Mouse (Mus musculus) hindbrain, embryonic 16.5 days (tissue): Measurements from ENCODE around the gene Capns1. TPM values are rescaled to one million over a fixed set of nuclear protein-coding genes. Genes with fewer than 3 reads are reported as not detected.
"Not testable (repeated sequence)": the region's sequence is repeated elsewhere in the genome, so short reads cannot be mapped to it uniquely, and the experiment has no call there.

Source experiments
- ATAC-seq: fragments of 200-750 bp; cut with Nextera tagmentation; 2 replicates; pipeline ENCODE4 v1.8.0; 2017; ENCODE audit warnings: moderate TSS enrichment, moderate library complexity
- H3K27ac ChIP-seq: fragments of 300-500 bp; sonication (generic); 2 replicates; pipeline ENCODE4 v1.5.1; 2014; ENCODE audit warnings: low read depth, mild to moderate bottlenecking, control low read depth, low read length, moderate library complexity
- H3K27me3 ChIP-seq: fragments of 300-500 bp; sonication (generic); replicated peaks from 2 replicates; pipeline ENCODE4 v1.6.1; 2014; ENCODE audit warnings: low read length; ENCODE audit not compliant: control insufficient read depth, insufficient read depth
- H3K36me3 ChIP-seq: fragments of 300-500 bp; sonication (generic); 2 replicates; pipeline ENCODE4 v1.6.1; 2014; ENCODE audit warnings: mild to moderate bottlenecking, low read length, moderate library complexity, mixed read lengths; ENCODE audit not compliant: control insufficient read depth, insufficient read depth
- H3K4me1 ChIP-seq: fragments of 300-500 bp; sonication (generic); 2 replicates; pipeline ENCODE4 v1.6.1; 2014; ENCODE audit warnings: low read depth, low read length; ENCODE audit not compliant: control insufficient read depth, insufficient read depth
- H3K4me2 ChIP-seq: fragments of 300-500 bp; sonication (generic); 2 replicates; pipeline ENCODE4 v1.6.1; 2014; ENCODE audit warnings: mild to moderate bottlenecking, low read length, control low read depth, moderate library complexity
- H3K4me3 ChIP-seq: fragments of 300-500 bp; sonication (generic); 2 replicates; pipeline ENCODE4 v1.5.1; 2014; ENCODE audit warnings: mild to moderate bottlenecking, low read length, control low read depth, moderate library complexity
- H3K9ac ChIP-seq: fragments of 300-500 bp; sonication (generic); 2 replicates; pipeline ENCODE4 v1.6.1; 2014; ENCODE audit warnings: low read depth, mild to moderate bottlenecking, control low read depth, low read length, moderate library complexity
- H3K9me3 ChIP-seq: fragments of 300-500 bp; sonication (generic); 2 replicates; pipeline ENCODE4 v1.6.1; 2014; ENCODE audit warnings: mild to moderate bottlenecking, low read length, moderate library complexity; ENCODE audit not compliant: control insufficient read depth
- WGBS: fragments of 180-500 bp; shearing (Covaris S2); extraction: QIAGEN DNeasy Blood & Tissue Kit; methylation state at CpG from one replicate; pipeline ENCODE4 v1.1.7; 2014; 5-methylcytosine and 5-hydroxymethylcytosine counted together
- polyA plus RNA-seq: library from polyadenylated mRNA; unstranded; fragments of >200 nt; fragmentation: Nextera tagmentation; extraction: Ambion mirVana; gene quantifications from 2 replicates; pipeline ENCODE4 v1.2.1, GENCODE M21; 2015

Capns1 gene
- polyA plus RNA-seq, 1 experiment from 2014 or later: 94.7 TPM

DNA sequence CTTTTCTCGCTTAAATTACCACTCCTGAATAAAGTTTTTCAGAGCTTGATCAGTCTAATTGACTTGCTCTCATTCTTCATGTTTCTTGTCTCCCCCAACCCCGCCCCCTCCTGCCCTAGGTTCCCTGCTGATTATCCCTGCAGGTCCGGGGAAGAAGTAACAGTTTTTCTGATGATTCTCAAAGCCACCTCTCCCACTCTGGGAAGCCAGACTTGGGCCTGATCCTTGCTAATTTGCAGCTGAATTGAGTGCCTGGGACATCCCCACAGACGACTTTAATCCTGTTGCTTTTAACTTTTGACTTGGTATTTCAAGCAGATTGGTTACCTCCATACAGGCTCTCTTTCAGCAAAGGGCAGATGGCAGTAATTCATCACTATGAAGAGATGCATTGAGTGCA lies 12.4 kb upstream of the Capns1 start:
- Histone ChIP-seq H3K9me3 (no peaks in the 10 kb centered on the region), H3K4me1 (no peaks in the 10 kb centered on the region), H3K4me3 (no peak overlapping the region), H3K27ac (no peak overlapping the region), H3K36me3 (no peaks in the 10 kb centered on the region), H3K4me2 (no peak overlapping the region), H3K9ac (no peak overlapping the region), H3K27me3 (no peaks in the 10 kb centered on the region)
- 22% methylated on average over 4 of the region's 4 CpGs for WGBS
- no peak for ATAC-seq

DNA sequence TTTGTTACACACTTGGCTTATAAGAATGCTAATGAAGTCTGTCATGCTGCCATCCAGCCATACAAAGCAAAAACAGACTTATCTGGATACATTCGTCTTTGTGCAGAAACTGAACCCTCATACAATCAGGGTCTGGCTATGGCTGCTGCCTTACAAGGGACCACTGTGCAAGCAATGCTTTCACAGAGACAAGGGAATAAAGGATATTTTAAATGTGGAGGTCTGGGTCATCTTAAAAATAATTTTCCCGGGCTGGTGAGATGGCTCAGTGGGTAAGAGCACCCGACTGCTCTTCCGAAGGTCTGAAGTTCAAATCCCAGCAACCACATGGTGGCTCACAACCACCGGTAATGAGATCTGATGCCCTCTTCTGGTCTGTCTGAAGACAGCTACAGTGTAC lies 7.8 kb upstream of the Capns1 start:
- not testable (repeated sequence) for ATAC-seq, H3K27ac ChIP-seq, H3K36me3 ChIP-seq, H3K4me3 ChIP-seq, H3K9ac ChIP-seq, H3K4me2 ChIP-seq, H3K4me1 ChIP-seq, H3K9me3 ChIP-seq, H3K27me3 ChIP-seq
- WGBS: 63% methylated on average over 5 of the region's 5 CpGs

DNA sequence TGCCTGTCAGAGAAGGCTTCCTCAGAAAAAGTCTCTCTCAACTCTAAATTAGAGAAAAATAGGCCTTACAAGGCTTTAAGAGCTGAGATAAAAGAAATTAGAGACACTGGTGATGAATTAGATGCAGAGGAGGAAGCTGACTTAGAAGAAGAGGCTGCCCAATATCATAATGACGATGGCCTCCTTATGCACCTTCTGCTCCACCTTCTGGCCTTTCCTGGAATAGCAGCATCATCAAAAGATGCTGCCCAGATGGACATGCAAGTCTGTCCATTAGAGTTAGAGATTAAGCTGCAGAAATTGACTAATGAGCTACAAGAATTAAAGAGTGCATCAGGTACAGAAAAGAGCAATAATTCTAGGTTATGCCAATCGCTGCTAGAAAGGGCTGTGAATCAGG lies 6.8 kb upstream of the Capns1 start:
- H3K9me3 ChIP-seq: no peaks in the 10 kb centered on the region
- no peak for ATAC-seq
- H3K36me3 ChIP-seq: no peaks in the 10 kb centered on the region
- H3K27ac ChIP-seq: no peak overlapping the region
- no peaks in the 10 kb centered on the region for H3K27me3 ChIP-seq
- no peak overlapping the region for H3K9ac ChIP-seq
- H3K4me1 ChIP-seq: no peaks in the 10 kb centered on the region
- 7% methylated on average over 2 of the region's 2 CpGs for WGBS
- no peak overlapping the region for H3K4me2 ChIP-seq
- no peak overlapping the region for H3K4me3 ChIP-seq

DNA sequence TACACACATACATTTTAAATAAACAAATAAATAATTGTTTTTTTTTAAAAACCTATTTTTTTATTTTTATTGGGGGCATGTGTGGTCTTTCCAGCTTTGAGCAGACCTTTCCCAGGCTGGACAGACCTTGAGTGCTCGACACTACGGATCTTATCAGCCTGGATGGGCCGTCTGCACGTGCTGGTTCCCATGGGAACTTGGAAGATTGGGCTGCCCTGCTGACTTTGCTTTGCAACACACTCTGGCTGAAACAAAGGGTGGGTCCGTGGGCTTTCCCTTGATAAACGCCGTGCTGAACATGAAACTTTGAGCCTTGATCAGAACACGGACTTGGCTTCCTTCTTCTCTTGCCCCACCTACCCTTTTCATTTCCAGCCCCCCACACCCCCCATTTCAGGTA lies 5.8 kb upstream of the Capns1 start:
- ATAC-seq: peak; percentile 41; the same call in 1 of the 2 replicates
- H3K9ac ChIP-seq: no peak overlapping the region; the same call in 1 of the 2 replicates
- no peaks in the 10 kb centered on the region for H3K9me3 ChIP-seq

DNA sequence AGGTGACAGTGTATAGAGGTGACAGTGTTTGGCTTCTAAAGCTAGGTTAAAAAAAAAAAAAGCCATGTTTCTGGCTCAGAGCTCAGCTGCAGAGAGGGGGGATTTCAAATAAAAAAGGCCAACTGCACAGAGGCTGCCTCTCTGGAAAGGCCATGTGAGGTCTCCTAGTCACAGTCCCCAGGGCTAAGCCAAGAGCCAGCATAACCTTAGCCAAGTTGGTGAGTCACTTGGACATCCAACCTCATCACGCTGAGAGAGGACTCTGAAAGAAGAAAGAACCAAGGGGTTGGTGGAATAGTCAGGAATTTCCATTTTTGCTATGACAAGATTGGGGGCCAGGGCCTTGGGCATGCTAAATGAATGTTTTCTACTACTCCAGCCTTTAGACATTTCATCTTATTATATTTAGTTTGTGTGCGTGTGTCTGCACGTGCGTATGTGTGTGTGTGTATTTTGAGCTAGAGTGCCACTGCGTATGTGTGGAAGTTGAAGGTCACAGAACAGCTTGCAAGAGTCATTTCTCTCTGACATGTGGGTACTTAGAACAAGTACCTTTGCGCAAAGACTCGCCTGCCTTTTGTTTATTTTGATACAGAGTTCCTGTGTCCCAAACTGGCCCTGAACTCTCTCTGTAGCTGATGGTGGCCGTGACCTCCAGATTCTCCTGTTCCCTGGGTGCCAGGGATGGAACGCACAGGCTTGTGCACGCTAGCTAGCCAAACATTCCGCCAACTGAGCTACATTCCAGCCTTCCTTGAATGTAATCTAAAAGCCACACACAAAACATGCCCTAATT lies 4.5 kb upstream of the Capns1 start:
- H3K27ac ChIP-seq: no peak overlapping the region
- no peak overlapping the region for H3K4me3 ChIP-seq
- 81% methylated on average over 11 of the region's 11 CpGs for WGBS
- no peaks in the 10 kb centered on the region for H3K9me3 ChIP-seq
- H3K9ac ChIP-seq: no peak overlapping the region
- no peak for ATAC-seq
- no peaks in the 10 kb centered on the region for H3K36me3 ChIP-seq
- no peak overlapping the region for H3K4me2 ChIP-seq
- no peaks in the 10 kb centered on the region for H3K27me3 ChIP-seq
- peaks cover 6% of the 10 kb centered on the region for H3K4me1 ChIP-seq

More for the DNA sequence above, 5.8 kb upstream of the Capns1 start:
- 17% methylated on average over 8 of the region's 8 CpGs for WGBS
- no peak overlapping the region for H3K4me3 ChIP-seq
- H3K36me3 ChIP-seq: no peaks in the 10 kb centered on the region
- H3K4me1 ChIP-seq: no peaks in the 10 kb centered on the region
- H3K27me3 ChIP-seq: no peaks in the 10 kb centered on the region
- H3K4me2 ChIP-seq: no peak overlapping the region
- no peak overlapping the region for H3K27ac ChIP-seq

DNA sequence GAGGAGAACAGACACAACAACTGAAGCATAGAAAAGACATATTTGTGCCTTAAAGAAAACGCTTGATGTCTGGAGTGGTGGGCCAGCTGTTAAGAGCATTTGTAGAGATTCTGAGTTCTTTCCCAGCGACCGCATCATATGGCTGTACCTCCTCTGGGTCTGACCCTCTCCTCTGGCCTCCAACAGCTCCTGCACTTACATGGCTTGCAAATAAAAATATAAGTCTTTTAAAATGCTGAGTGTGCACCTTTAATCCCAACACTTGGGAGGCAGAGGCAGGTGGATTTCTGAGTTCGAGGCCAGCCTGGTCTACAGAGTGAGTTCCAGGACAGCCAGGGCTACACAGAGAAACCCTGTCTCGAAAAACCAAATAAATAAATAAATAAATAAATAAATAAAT lies 2.0 kb upstream of the Capns1 start:
- not testable (repeated sequence) for H3K9me3 ChIP-seq, H3K4me3 ChIP-seq, H3K4me1 ChIP-seq, H3K9ac ChIP-seq, H3K36me3 ChIP-seq, H3K27me3 ChIP-seq, H3K27ac ChIP-seq, ATAC-seq, H3K4me2 ChIP-seq
- 87% methylated on average over 5 of the region's 5 CpGs for WGBS

DNA sequence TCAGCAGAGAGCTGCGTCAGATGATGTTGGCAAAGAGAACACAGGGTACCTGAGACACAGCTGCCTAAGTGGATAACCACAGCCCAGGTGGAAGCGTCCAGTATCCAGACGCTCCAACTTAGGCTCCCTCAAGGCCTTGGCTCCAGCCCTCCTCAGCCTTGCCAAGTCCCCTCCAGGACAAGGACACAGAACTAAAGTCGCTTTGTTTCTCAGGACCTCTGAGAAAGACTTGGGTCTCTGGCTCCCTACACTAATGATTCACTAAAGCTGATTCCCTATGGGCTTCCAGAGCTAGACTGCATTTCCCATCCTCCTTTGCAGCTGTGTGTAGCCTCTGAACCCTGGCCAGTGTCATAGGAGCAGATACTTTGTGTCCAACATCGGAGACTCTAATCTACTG lies 1.6 kb upstream of the Capns1 start:
- no peak overlapping the region for H3K27ac ChIP-seq
- no peak for ATAC-seq

DNA sequence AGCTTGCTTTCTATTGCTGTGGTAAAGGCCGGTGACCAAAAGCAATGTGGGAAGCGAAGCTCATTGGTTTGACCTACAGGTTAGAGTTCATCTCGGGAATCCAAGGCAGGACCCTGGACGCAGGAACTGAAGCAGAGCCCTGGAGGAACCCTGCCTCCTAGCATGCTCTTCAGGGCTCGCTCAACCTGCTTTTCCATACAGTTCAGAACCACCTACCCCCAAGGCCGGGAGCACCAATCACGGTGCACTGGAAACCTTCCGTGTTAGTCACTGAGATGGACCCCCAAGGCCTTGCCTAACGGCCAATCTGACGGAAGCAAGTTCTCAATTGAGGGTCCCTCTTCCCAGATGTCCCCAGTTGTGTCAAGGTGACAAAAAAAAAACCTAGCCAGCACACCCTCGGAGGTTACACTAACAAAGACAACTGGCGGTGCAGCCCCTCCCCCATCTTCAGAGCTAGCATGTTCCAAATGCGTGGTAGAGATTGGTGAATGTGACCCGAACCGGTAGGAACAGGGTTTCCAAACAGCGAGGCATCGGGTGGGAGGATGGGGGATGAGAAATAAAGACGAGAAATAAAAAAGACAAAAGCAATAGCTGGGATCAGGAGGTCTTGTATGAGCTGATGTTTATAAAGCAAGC lies 1.0 kb upstream of the Capns1 start:
- no peak overlapping the region for H3K4me2 ChIP-seq
- no peak overlapping the region for H3K27ac ChIP-seq
- no peaks in the 10 kb centered on the region for H3K36me3 ChIP-seq
- no peak overlapping the region for H3K4me3 ChIP-seq
- WGBS: 75% methylated on average over 18 of the region's 18 CpGs
- no peak overlapping the region for H3K9ac ChIP-seq
- H3K27me3 ChIP-seq: no peaks in the 10 kb centered on the region
- no peak for ATAC-seq
- H3K4me1 ChIP-seq: peaks cover 10% of the 10 kb centered on the region
- H3K9me3 ChIP-seq: no peaks in the 10 kb centered on the region

More for the DNA sequence above, 1.6 kb upstream of the Capns1 start:
- Histone ChIP-seq H3K4me3 (no peak overlapping the region), H3K27me3 (no peaks in the 10 kb centered on the region), H3K9ac (no peak overlapping the region), H3K4me1 (peaks cover 9% of the 10 kb centered on the region), H3K9me3 (no peaks in the 10 kb centered on the region), H3K36me3 (no peaks in the 10 kb centered on the region), H3K4me2 (no peak overlapping the region)
- 73% methylated on average over 5 of the region's 5 CpGs for WGBS

DNA sequence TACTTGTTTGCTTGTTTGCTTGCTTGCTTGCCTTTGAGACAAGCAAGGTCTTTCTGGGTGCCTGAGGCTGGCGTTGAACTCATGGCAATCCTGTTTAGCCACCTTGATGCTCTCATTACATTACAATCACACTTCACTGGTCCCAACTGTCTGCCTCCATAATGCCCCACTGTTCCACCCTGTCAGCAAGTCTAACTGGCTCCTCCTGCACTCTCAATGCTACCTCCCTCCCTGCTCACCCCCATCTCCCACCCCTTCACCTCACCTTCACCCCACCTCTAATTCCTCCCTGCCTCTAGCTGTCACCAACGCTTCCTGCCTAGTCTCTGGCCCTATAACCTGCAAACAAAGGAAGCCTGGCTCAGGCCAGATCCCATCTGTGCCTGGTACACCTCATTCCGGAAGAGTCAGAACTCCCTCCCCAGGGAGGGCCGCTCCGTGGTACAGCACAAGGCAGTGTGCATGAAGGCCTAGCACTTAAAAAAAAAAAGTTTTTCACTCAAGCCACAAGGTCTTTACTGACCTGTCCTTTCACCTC lies 950 bp downstream of the Capns1 start:
- H3K27ac ChIP-seq: no peak overlapping the region
- no peak overlapping the region for H3K4me3 ChIP-seq
- no peak overlapping the region; the same call in 1 of the 2 replicates for H3K9ac ChIP-seq
- WGBS: 78% methylated on average over 5 of the region's 5 CpGs
- H3K36me3 ChIP-seq: no peaks in the 10 kb centered on the region
- ATAC-seq: no peak
- peaks cover 19% of the 10 kb centered on the region for H3K4me1 ChIP-seq
- no peaks in the 10 kb centered on the region for H3K9me3 ChIP-seq
- no peaks in the 10 kb centered on the region for H3K27me3 ChIP-seq
- no peak overlapping the region for H3K4me2 ChIP-seq
